Mouse (Mus musculus): Measurements from ENCODE around the gene Zfand3. TPM values are rescaled to one million over a fixed set of nuclear protein-coding genes. Genes with fewer than 3 reads are reported as not detected.

Gene Zfand3
- total RNA-seq, 2 experiments from 2014 or later, result 113 to 117 TPM

DNA sequence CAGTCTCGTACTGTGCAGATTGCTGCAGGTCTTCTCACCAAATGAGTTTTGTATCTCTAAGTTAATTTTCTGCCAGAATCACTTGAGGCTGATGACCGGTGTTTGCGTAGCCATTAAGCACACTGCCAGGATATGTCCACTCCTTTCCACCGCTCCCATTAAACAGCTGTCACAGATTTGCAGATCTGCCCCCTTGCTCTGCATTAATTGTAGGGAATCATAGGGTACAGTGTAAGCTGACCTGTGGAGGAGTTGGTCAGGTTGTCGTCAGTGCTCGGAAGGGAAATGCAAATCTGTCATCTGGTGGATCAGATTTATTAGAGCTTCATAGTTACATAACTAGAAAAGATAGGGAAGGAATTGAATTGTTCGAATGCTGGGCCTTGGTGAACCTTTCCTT is 106.1 kb downstream of the Zfand3 start:
- DNase-seq, result no peak

DNA sequence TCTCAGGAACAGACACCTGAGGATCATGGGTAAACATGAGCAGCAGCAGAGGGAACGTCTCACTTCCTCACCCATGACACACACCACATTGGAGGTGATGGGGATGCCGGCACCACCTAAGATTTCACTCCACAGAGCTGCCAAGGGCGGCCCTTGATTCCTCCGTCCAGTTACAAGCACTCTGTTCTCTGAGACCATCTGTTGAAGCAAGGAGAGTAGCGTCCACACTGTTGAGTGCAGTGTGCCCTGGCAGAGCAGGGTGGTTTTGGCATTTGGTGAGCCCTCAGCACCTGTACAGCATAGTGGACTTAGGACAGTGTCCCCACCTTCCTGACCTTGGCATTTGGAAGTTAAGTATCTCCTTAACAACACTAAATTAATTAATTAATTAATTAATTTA is 107.0 kb downstream of the Zfand3 start:
- DNase-seq, result no peak

DNA sequence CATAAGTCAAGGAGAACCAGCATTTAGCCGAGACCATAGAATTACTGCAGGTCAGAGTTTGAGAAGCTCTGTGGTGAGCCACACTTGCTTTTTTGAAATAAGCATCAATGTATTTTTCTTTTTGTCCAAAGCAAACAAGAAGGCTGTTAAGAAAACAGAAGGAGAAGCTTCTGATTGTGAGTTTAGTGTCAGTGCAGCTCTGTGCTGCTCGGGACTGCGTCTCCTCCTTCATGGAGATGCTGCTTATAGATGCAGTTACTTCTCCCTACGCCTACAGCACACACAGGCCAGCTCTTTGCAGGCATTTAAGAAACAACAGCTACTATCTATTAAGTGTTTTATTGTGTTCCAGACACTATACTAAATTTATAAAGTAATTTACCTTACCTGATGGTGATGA is 107.5 kb downstream of the Zfand3 start:
- DNase-seq, result no peak

DNA sequence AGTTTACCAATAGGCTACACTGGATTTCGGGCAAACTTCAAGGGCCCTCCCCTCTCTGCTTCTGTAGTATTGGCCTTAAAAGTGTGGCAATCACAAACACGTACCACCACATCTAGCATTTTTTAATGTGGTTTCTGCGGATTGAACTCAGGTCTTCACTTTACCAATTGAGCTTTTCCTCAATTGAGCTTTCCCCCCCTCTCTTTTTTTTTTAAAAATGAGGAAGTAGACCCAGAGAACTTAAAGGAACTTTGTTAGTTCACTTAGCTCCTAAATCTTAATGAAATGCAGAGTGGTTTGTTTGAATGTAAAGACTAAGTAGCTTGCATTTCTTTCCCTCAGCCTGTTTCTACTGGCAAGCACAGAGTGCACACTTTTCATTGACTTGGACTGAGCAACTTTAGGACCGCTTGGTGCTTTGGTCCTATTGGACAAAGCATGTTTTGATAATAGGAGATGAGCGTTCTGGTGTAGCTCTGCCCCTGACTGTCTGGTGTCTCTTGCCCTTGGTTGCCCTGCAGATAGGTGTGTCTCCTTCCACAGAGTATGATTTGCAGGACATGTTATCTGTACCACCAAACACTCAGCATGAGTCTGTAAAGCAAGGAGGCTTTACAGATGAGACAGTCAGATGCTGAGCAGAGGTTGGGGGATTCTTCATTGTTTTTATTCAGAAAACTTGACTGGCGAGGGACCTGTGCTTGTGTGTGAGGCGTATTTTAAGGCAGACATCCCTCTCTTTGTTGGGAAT is 108.2 kb downstream of the Zfand3 start:
- DNase-seq, result no peak

DNA sequence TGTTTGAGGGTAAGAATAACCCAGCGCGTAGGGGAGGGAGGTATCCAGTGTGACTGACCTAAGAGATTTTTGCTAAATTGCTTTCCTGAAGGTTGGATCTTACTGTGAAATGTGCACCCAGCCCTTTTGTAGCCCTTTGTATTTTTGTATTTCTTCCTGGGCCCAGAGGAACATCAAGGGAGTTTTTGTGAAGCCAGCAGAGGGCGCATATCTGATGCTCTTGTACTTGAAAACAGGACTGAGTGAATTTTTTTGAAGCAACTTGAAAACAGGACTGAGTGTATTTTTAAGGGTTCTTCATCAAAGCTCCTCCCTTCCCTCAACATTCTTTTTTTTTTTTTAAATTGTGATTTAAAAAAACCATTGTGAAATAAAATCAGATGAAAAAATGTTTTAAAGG is 110.2 kb downstream of the Zfand3 start:
- DNase-seq, result no peak

DNA sequence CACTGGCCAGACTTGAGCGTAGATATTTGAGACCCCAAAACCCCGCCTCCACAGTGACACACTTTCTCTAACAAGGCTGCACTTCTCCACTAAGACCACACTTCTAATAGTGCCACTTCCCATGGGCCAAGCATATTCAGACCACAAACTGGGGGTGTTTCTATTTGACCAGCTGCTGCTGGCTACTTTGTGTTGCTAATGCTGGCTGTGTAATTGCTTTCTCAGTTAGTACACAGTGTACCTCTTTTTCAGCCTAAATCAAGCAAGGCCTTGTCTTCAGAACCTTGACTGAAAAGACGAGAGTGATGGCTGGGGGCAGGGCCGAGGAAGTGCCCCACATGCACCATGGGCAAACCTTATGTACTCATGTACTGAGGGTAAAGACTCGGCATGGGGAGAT is 111.7 kb downstream of the Zfand3 start:
- peak in 1 of 2 experiments; percentile 34 for DNase-seq

DNA sequence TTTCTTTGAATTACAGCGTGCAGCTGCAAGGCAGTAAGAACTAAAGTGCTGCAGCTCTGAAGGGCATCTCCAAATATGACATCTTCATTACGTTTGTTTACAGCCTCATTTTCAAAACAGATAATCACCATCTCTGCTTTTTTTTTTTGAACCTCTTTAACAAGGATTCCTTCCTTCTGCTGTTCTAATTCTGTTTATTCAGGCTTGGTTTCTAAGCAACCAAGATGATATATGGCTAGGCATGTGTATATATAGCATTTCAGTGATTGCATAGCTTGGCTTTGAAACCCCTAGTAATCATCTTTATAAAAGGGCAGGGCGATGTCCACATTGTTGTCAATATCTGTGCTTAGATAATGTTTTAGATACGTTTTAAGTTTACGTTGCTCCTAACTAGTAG is 113.5 kb downstream of the Zfand3 start:
- DNase-seq, result no peak

DNA sequence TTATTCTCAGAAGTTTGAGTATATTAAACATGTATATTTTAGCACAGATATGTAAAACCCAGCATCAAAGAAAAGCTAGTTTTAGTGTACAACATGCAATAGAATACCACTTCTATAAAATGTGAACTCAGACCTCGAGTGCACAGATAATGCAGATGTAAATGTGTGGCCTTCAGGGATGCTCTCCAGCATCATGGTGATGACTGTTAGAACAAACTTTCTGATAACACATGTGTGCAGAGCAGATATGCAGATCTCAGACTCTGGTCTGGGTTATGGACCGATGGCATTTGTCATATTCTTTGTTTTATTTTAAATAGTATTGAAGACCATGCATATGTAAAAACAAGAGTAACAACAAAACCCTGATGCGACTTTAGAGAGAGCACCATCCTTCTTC is 117.7 kb downstream of the Zfand3 start:
- DNase-seq, result no peak

DNA sequence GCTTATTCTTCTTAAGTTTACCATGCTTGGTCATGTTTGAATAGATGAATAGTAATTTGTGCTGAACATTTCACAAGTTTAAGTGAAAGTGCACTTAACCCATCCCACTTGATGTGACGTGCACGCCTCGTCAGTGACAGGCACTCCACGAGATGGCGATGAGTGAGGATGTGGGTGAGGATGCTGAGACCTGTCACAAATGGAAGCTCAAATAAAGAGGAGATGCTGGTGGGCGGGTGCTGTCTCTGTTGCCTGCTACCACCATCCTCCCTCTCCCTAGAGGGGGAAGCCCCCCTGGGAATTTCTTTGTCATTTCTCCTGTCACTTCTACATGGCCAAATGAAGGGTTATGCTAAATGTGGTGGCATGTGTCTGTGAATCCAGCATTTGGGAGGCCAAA is 123.9 kb downstream of the Zfand3 start:
- DNase-seq, result no peak

DNA sequence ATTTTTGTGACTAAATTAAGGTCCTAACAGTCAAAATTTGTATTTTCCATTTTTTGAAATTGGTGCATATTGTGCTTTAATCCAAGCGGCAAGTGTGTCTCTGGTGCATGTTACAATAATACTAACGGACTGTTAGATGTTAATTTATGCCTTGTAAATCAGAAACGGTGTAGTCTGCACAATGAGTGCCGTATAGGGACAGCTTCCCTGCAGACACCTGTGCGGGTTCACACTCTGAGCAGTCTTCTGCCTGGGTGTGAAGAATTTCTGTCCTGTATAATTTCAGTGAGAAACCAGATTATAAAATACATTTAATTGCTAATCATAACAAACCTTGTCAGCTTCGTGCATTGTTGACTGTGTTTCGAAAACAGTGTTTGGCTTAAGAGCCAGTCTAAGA is 124.7 kb downstream of the Zfand3 start:
- DNase-seq, result no peak

DNA sequence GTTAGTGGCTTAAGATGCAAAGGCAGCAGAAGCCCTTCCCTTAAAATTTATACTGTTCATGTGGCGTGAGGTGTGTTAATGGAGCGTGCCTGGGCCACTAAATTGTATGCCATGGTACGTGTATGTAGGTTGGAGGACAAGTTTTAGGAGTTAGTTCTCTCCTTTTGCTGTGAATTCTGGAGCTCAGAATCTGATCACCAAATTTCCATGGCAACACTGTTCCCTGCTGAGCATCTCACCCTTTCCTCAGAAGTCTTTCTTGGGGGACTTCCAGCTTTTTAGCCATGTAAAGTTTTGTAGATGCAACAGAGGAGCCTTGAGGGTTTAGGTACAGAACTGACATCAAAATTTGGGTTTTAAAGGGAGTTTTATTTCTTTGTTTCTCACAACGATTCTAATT is 125.8 kb downstream of the Zfand3 start:
- no peak for DNase-seq

DNA sequence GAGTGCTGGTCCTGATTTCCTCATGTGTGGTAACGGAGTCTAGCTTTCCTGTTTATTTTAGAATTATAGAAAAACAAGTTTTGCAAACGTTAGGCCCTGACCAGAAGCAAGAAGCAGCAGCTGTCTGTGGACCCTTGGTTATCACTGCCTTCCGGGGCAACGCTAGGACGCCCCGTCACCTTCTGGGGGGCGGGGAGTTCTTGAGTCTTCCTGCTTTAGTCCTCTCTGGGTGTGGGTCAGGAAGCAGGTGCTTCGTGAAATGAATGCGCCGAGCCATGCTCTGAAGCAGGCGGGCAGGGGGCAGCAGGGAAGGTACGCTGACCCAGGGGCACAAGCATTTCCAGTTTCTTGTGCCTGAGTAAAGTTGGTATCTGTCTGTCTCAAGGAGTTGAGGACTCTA is 129.1 kb downstream of the Zfand3 start:
- DNase-seq, result no peak

DNA sequence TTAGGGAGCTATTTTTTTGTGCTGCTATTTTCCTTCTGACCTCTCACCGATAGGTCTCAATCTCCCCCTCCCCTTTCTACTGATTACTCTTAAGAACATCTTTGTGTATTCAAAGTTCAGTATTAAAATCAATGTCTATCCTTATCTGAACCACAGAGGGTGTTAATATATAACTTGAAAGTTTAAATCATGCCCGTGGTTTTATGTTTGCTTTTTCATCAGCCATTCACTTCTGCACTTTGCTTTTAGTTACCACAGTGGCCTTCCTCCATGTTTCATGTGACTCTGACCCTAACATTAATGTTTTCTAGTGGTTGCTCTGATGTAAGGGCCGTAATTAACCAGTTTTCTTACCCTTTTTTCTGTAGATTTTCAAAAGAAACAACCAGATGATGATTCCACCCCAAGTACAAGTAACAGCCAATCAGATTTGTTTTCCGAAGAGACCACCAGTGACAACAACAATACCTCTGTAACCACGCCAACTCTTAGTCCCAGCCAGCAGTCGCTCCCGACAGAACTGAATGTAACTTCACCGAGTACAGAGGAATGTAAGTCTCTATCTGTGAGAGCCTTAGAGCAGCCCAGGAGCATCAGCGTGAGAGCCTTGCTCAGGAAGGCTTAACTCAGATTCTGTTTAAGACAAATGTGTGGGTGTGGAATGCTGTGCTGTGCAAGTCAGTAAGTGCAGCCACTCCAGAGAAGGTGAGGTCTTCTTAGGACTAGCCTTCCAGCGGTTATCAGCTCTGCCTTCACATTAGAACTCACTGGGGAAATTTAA is 130.6 kb downstream of the Zfand3 start:
- no peak for DNase-seq

DNA sequence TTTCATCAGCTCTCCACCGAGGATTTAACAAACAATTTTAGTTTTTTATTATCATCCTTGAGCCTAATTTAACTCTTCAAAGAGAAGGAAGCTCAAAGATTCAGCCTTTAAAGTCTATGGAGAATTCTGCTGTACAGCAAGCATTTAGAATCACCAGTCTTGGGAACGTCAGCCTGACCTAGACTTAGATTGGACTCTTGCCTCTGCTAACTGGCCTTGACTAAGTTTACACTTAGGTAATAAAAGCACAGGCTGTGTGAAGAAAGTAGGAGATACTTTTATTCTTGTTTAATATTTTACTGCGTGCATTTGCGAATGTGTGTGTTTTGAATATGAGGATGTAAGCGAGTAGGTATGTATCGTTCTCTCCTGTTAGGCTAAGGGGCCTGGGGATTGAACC is 131.4 kb downstream of the Zfand3 start:
- DNase-seq, result no peak

DNA sequence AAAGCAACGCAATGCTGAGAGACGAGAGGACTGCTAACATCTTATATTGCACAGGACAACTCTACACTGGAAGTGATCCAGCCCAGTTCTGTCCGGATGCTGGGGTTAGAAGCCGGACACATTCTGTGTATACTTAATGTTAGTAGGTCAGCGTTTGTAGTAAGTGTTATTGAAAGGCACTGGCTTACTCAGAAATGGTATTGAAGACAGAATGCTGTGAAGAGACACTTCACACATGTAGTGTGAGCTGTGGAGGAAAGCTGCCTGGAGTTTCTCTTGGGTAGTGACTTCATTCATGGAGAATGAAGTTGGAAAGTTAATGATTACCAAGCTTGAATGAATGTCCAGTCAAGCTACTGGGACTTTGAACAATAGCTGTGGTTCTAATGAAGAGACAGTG is 132.2 kb downstream of the Zfand3 start:
- no peak for DNase-seq

DNA sequence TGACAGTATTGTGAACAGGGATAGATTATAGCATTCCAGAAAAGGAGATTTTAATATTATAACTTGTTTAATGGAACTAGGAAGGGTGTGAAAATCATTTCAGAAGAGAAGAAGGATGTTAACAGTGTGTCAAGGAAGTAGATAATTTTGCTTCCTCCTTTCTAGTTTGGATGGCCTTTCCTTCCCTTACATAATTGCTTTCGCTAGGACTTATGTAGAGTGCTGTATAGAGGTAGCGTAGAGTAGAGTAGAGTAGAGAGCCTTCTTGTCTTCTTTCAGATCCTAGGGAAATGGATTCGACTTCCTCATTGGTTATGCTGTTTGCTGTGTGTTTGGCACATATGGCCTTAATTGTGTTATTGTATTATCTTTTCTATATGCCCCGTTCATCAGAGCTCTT is 132.6 kb downstream of the Zfand3 start:
- DNase-seq, result no peak

DNA sequence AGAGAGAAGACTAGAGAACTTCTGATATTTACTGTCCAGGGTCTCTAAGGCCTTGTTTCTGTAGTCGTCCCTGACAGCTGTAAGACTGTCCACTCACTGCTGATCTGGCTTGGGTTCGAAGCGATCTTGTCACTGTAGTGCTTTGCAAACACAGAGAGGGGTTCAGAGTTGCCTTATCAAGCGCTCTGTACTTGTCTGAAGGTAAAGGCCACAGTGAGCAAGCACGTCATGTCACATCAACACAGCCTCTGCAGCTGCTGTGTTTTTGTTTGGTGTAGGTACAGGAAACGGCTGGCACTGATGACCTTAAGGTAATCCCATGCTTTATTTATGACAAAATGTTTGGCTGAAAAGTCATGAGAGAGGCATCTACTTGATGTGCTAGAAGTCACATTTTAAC is 139.6 kb downstream of the Zfand3 start:
- DNase-seq, result no peak

DNA sequence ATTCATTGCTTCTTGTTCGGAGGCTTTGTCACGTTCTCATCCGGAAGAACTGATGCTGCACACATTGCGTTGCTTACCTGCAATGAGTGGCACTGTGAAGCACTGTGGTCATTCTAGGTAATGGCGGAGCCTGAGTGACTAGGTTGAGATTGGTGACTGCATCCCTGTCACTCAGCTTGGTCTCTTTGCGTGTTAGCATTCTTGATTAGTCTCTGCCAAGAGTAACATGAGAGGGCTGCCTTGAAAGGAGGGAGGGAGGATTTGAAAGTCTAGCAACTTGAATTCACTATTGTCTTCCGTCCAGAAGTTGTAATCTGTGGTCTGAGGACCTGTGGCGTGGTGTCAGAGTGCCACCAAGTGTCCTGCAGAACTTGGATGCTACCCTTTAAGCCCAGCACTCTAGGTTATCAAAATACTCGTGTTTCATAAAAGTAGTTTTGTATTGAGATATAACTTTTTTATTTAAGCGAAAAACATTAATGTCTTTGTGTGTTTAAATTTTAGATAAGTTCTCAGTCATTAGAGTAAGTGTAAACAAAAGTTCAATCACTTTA is 141.1 kb downstream of the Zfand3 start:
- no peak for DNase-seq

DNA sequence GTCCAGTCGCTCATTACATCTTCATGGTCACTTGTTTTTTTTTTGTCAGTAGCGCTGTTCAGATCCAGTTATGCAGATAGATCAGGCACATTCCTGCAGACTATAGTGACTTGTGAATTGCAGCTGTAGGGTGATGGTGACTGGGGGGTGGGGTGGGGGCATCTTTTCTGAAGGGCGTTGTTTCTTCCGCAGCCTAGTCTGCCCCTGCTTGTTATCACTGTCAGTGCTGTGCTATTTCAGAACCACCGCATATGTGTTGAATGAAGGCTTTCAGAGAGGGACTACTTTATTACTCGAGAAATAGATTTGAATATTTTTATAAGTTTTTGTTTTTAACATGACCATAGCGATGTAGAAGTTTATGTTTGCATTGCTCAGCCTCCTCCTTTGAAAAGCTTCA is 142.0 kb downstream of the Zfand3 start:
- DNase-seq, result no peak

DNA sequence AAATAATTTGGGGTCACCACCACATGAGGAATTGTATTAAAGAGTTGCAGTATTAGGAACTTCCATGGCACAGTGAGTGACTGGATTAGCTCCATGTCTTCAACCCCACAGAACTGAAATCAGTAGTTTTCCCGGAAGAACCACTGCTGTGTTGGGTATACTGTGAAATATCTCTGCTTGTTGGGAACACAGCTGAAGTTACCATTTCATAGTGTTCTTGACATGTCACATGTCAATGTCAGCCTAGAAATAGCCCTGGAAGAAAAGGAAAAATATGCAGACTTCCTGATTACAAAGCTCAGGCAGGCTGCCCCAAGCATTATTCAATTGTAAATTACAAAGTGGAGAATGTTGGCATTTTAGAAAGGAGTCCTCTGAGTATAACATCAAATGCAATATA is 143.4 kb downstream of the Zfand3 start:
- no peak for DNase-seq

DNA sequence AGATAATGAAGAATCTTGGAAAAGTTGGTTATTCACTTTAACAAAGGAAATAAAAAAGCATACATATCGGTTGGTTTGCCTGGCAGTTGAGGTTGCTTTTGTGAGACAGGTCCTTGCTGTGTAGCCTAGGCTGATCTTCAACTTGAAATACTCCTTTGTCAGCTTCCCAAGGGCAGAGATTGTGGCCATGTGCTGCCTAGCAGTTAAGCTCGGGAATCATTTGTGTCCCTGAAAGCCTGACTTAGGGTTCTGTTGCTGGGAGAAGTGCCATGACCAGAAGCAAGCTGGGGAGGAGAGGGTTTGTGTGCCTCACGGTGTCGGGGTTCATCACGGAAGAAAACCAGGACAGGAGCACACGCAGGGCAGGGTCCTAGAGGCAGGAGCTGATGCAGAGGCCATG is 143.8 kb downstream of the Zfand3 start:
- DNase-seq, result no peak

DNA sequence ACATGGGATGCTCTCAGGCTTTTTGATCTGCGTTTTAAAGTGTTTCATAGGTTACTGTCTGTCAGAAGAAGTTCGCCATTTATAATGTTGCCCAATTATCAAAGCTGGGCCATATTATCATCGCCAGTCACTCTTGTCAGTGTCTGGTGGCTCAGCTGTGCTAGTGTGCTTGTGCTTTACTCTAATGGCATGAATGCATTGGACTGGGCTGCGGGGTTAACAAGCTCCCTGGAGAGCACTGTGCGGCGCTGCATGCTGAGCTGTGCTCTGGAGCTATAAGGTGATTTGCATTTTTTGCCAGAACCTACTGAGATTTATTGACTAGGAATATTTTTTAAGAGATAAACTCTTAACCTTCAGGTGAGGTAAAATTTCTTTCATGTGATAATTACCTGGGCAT is 145.4 kb downstream of the Zfand3 start:
- DNase-seq, result no peak

DNA sequence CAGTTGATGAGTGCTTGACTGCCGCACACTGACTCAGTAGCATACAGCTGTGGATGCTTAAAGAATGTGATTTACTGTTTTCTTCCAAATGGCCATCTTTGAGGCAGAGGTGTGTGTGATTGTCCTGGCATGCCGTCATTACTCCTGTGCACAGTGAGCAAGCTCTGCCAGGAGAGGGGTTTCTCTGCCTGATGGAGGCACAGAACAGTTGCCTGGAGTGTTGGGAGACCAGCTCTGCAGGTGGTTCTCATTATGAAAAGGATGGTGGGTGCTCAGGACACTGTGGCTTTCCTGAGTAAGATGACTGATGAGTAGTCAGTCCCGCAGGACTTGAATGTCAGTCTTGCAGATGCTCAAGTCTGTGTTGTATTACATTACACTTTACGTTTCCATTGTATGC is 149.6 kb downstream of the Zfand3 start:
- no peak for DNase-seq

DNA sequence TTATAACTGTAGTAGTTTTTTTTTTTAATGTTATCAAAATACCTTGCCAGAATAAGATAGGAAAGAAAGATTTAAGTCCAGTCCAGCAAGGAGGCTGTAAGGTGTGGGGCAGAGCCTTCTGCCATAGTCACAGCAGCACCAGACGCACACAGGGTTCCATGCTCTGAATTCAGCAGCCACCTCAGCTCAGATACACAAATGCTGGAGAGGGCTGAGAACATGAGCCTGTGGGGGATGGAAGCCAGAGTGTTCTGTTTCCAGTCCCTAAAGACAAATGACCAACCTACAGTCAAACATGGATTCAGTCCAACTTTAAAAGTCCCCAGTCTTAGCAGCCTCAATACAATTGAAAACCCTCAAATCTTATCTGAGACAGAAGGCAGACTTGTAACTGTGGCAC is 150.3 kb downstream of the Zfand3 start:
- no peak for DNase-seq
